Mouse (Mus musculus) CH12.LX (cell line): Measurements from ENCODE around the gene Dynll2. TPM values are rescaled to one million over a fixed set of nuclear protein-coding genes. Genes with fewer than 3 reads are reported as not detected.

Experiments
- DNase-seq: peaks from one replicate; pipeline ENCODE4 v3.0.0-alpha.2; 2013; ENCODE audit errors: extremely low read depth
- H3K27ac ChIP-seq: 2 replicates; pipeline ENCODE4 v1.5.1; 2012; ENCODE audit warnings: low read depth, mild to moderate bottlenecking, control low read depth, moderate library complexity; ENCODE audit not compliant: insufficient read depth
- H3K27me3 ChIP-seq: replicated peaks from 2 replicates; pipeline ENCODE3; 2012; ENCODE audit warnings: inconsistent platforms
- H3K36me3 ChIP-seq, 2 experiments: replicated peaks in 1 of 2; 2 replicates each; pipeline versions ENCODE3 to v1.6.1; 2012; ENCODE audit warnings: inconsistent platforms in 1 of 2, low read length in 1 of 2, mild to moderate bottlenecking in 1 of 2, mixed read lengths in 1 of 2, moderate library complexity in 1 of 2; ENCODE audit not compliant: control insufficient read depth in 1 of 2, insufficient read depth in 1 of 2
- H3K4me1 ChIP-seq, 2 experiments: 2 replicates each; pipeline ENCODE4 v1.6.1; 2012; ENCODE audit warnings: inconsistent platforms in 1 of 2, moderate library complexity in 1 of 2; ENCODE audit not compliant: insufficient read depth in 2 of 2, control insufficient read depth in 1 of 2
- H3K4me2 ChIP-seq: 2 replicates; pipeline ENCODE4 v1.6.1; 2012; ENCODE audit warnings: low read depth, mild to moderate bottlenecking, control low read depth; ENCODE audit not compliant: poor library complexity, insufficient read depth, severe bottlenecking
- H3K4me3 ChIP-seq, 3 experiments: fragments of 150-350 bp in 1 of 3; sonication (generic) in 1 of 3; replicated peaks in 1 of 3; 2 replicates each; pipeline versions ENCODE3 to v1.5.1; 2011 to 2012; ENCODE audit warnings: low read depth in 2 of 3, low read length in 2 of 3, mild to moderate bottlenecking in 2 of 3, moderate library complexity in 2 of 3, control low read depth in 1 of 3, improper control_type of control experiment in 1 of 3, inconsistent platforms in 1 of 3, mixed read lengths in 1 of 3; ENCODE audit not compliant: poor library complexity in 1 of 3
- H3K79me2 ChIP-seq: replicated peaks from 2 replicates; pipeline ENCODE4 v1.6.1; 2012; ENCODE audit warnings: mild to moderate bottlenecking, moderate library complexity; ENCODE audit not compliant: control insufficient read depth, poor library complexity, insufficient read depth, severe bottlenecking; ENCODE audit errors: extremely low read depth
- H3K9ac ChIP-seq: 2 replicates; pipeline ENCODE4 v1.6.1; 2012; ENCODE audit warnings: low read depth, mild to moderate bottlenecking, control low read depth, moderate library complexity; ENCODE audit not compliant: insufficient read depth
- H3K9me3 ChIP-seq: replicated peaks from 2 replicates; pipeline ENCODE3; 2012; ENCODE audit warnings: low read length, inconsistent platforms, mixed read lengths
- CTCF ChIP-seq, 2 experiments: IDR thresholded peaks in 1 of 2; conservative IDR thresholded peaks in 1 of 2; 2 replicates each; pipeline ENCODE4 v1.5.1; 2011 to 2012; ENCODE audit warnings: low read depth in 2 of 2, low read length in 2 of 2, improper control_type of control experiment in 1 of 2, inconsistent platforms in 1 of 2, mild to moderate bottlenecking in 1 of 2, moderate library complexity in 1 of 2
- EP300 ChIP-seq: IDR thresholded peaks from 2 replicates; pipeline ENCODE4 v1.6.1; 2011; ENCODE audit warnings: low read length, improper control_type of control experiment
- GABPA ChIP-seq: IDR thresholded peaks from 2 replicates; pipeline ENCODE4 v1.6.1; 2012; ENCODE audit warnings: low read depth, low read length, improper control_type of control experiment, inconsistent platforms; ENCODE audit not compliant: insufficient replicate concordance
- IRF4 ChIP-seq: IDR thresholded peaks from 2 replicates; pipeline ENCODE4 v1.6.1; 2014; ENCODE audit warnings: low read depth, mild to moderate bottlenecking, inconsistent platforms, low read length, improper control_type of control experiment
- JUN ChIP-seq: IDR thresholded peaks from 2 replicates; pipeline ENCODE4 v1.6.1; 2011; ENCODE audit warnings: low read depth, mild to moderate bottlenecking, low read length, improper control_type of control experiment, moderate library complexity; ENCODE audit not compliant: insufficient read depth
- JUND ChIP-seq: conservative IDR thresholded peaks from 2 replicates; pipeline ENCODE4 v1.6.1; 2011; ENCODE audit warnings: low read depth, low read length, improper control_type of control experiment
- KAT2A ChIP-seq: IDR thresholded peaks from 2 replicates; pipeline ENCODE4 v1.6.1; 2012; ENCODE audit warnings: low read length, improper control_type of control experiment, inconsistent platforms; ENCODE audit not compliant: insufficient replicate concordance
- MEF2A ChIP-seq: IDR thresholded peaks from 2 replicates; pipeline ENCODE4 v1.6.1; 2014; ENCODE audit warnings: low read depth, mild to moderate bottlenecking, inconsistent platforms, low read length, improper control_type of control experiment, borderline replicate concordance
- MYC ChIP-seq: IDR thresholded peaks from 2 replicates; pipeline ENCODE4 v1.6.1; 2011; ENCODE audit warnings: low read depth, mild to moderate bottlenecking, improper control_type of control experiment, low read length
- NELFE ChIP-seq: IDR thresholded peaks from 2 replicates; pipeline ENCODE4 v1.6.1; 2011; ENCODE audit warnings: low read depth, low read length, improper control_type of control experiment
- SIN3A ChIP-seq: IDR thresholded peaks from 2 replicates; pipeline ENCODE4 v1.6.1; 2012; ENCODE audit warnings: low read length, improper control_type of control experiment, inconsistent platforms
- SMC3 ChIP-seq: IDR thresholded peaks from 2 replicates; pipeline ENCODE4 v1.6.1; 2011; ENCODE audit warnings: low read depth, low read length, improper control_type of control experiment
- USF1 ChIP-seq: IDR thresholded peaks from 2 replicates; pipeline ENCODE4 v1.6.1; 2014; ENCODE audit warnings: low read depth, mild to moderate bottlenecking, inconsistent platforms, low read length, improper control_type of control experiment
- USF2 ChIP-seq: conservative IDR thresholded peaks from 2 replicates; pipeline ENCODE4 v1.6.1; 2011; ENCODE audit warnings: low read depth, low read length, improper control_type of control experiment
- ZC3H11A ChIP-seq: IDR thresholded peaks from 2 replicates; pipeline ENCODE4 v1.6.1; 2012; ENCODE audit warnings: low read depth, mild to moderate bottlenecking, inconsistent platforms, low read length, improper control_type of control experiment
- ZNF384 ChIP-seq: IDR thresholded peaks from 2 replicates; pipeline ENCODE4 v1.6.1; 2012; ENCODE audit warnings: low read depth, low read length, improper control_type of control experiment, inconsistent platforms
- dilution Hi-C: fragments of 300-500 bp; cut with MboI; formaldehyde crosslinking; loops from 2 replicates; pipeline ENCODE4 v1.14.3; 2020; ENCODE audit warnings: low sequenced_read_pairs; ENCODE audit not compliant: extremely low pct_unique_long_range_greater_than_20kb, extremely low pct_ligation_motif_present
- in situ Hi-C: fragments of 300-500 bp; cut with MboI; formaldehyde crosslinking; loops from 3 replicates; pipeline ENCODE4 v1.14.3; 2019; ENCODE audit warnings: low sequenced_read_pairs, low pct_ligation_motif_present, low pct_unique_long_range_greater_than_20kb, mixed read lengths
- polyA plus RNA-seq: library from polyadenylated mRNA; unstranded; fragments of >175 nt; gene quantifications from 2 replicates; pipeline ENCODE4 v1.2.1, GENCODE M21; 2012; ENCODE audit warnings: low read depth; ENCODE audit not compliant: insufficient read length
- total RNA-seq, 2 experiments: library from RNA; depleted of rRNA; stranded (reverse); fragments of 300-350 nt in 1 of 2; fragments of >200 nt in 1 of 2; gene quantifications; 2 replicates each; pipeline ENCODE4 v1.2.3; 2012 to 2014

Dynll2 gene
- total and polyA plus RNA-seq, 3 experiments, result 14.0 to 147 (median 35.8) TPM

- peaks cover 2% of the 10 kb centered on the region for H3K27me3 ChIP-seq
These were observed 28.5 kb upstream of the Dynll2 start for GRCm38 (mm10) chr11:88015795-88016194.

GRCm38 (mm10) chr11:88015161-88015560 lies 27.8 kb upstream of the Dynll2 start:
- peaks cover 10 to 29% of the 10 kb centered on the region in 2 experiments for H3K4me1 ChIP-seq
- H3K9me3 ChIP-seq, result no peaks in the 10 kb centered on the region
- peaks cover 2% of the 10 kb centered on the region for H3K27me3 ChIP-seq
- H3K36me3 ChIP-seq, result no peaks in the 10 kb centered on the region
- H3K9ac ChIP-seq, result no peak overlapping the region
- no peak overlapping the region for H3K27ac ChIP-seq
- TF ChIP-seq EP300, result no peak
- TF ChIP-seq MYC, result no peak
- TF ChIP-seq ZC3H11A, result no peak
- no peak for TF ChIP-seq GABPA
- TF ChIP-seq KAT2A, result no peak
- TF ChIP-seq IRF4, result no peak
- no peak for TF ChIP-seq USF1
- TF ChIP-seq SMC3, result no peak
- TF ChIP-seq USF2, result no peak
- no peak for TF ChIP-seq JUN
- TF ChIP-seq, all 38 proteins: peak for 0
- no peak overlapping the region for H3K4me2 ChIP-seq
- H3K79me2 ChIP-seq, result no peaks in the 10 kb centered on the region
- no peak overlapping the region for H3K4me3 ChIP-seq
- in situ Hi-C loops, result no loop called here
- DNase-seq, result no peak
- dilution Hi-C loops, result no loop called here

More at GRCm38 (mm10) chr11:88015795-88016194, 28.5 kb upstream of the Dynll2 start:
- Histone ChIP-seq H3K4me1 (peaks cover 10 to 25% of the 10 kb centered on the region in 2 experiments), H3K36me3 (no peaks in the 10 kb centered on the region), H3K9ac (no peak overlapping the region), H3K4me2 (no peak overlapping the region), H3K79me2 (no peaks in the 10 kb centered on the region), H3K4me3 (no peak overlapping the region)
- DNase-seq, result no peak
- in situ Hi-C loops (no loop called here), dilution Hi-C loops (no loop called here)
- TF ChIP-seq MYC, result no peak
- TF ChIP-seq JUND, result no peak
- TF ChIP-seq ZNF384, result no peak
- no peak for TF ChIP-seq KAT2A
- no peak for TF ChIP-seq SIN3A
- no peak for TF ChIP-seq NELFE
- TF ChIP-seq MEF2A, result no peak
- TF ChIP-seq USF2, result no peak
- TF ChIP-seq CTCF (conservative IDR thresholded peaks at IDR 0.05 in 1 of 2, IDR thresholded peaks at IDR 0.05 in 1 of 2; ENCODE audit: low read depth in 2 of 2, low read length in 2 of 2), result no peak
- TF ChIP-seq SMC3, result no peak
- TF ChIP-seq, all 38 proteins: peak for 0
- no peak overlapping the region for H3K27ac ChIP-seq
- H3K9me3 ChIP-seq, result no peaks in the 10 kb centered on the region
